Mouse (Mus musculus): ENCODE results near the gene Glrx3.
"Not testable (repeated sequence)": the region's sequence is repeated elsewhere in the genome, so short reads cannot be mapped to it uniquely, and the experiment has no call there.

Glrx3 gene
- long read RNA-seq, experiment 1, transcript Glrx3-201 (11 exons, 1,685 nt), result major isoform, 204 of 222 reads
- long read RNA-seq, experiment 1, partial matches to known transcripts, result 5 of 222 reads
- long read RNA-seq, experiment 1, other reads (novel, unspliced or antisense), result 13 of 222 reads
- long read RNA-seq, experiment 2, transcript Glrx3-201 (11 exons, 1,685 nt), result major isoform, 252 of 268 reads
- long read RNA-seq, experiment 2, partial matches to known transcripts, result 5 of 268 reads
- long read RNA-seq, experiment 2, other reads (novel, unspliced or antisense), result 9 of 268 reads

DNA sequence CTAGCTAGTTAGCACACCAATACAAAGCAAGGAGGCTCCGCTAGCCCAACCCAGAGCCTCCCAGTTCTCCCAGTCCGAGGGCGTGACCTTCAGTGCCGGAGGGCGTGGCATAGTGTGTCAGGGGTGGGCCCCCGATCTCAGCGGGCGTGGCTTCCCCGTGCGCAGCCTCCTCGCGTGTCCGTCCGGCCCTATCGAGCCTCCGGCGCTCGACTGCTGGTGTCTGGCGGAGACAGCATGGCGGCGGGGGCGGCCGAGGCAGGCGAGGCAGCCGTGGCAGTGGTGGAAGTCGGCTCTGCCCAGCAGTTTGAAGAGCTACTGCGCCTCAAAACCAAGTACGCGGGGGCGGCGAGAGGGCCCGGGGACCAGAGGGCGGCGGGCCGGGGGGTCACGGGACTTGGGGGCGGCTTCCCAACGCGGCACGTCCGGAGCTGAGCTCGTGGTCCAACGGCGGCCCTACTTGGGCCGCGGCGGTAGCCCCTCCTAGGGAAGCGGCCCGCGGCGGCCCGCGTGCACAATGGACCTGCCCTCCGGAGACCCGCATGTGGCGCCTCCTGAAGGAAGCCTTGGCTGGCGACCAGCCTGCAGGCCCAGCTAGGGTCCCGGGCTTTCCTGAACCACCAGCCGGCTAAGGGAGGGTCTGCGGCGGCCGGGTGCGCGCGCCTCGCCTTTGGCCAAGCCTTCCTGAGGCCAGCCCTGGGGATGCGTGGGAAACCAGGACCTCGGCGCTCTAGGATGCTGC lies at the start of gene Glrx3:
Glrx3 (plus strand) TSS at position 175 of the 739 bp plus-strand sequence.
- intact Hi-C loops (cut with DNase I), result no loop called here

DNA sequence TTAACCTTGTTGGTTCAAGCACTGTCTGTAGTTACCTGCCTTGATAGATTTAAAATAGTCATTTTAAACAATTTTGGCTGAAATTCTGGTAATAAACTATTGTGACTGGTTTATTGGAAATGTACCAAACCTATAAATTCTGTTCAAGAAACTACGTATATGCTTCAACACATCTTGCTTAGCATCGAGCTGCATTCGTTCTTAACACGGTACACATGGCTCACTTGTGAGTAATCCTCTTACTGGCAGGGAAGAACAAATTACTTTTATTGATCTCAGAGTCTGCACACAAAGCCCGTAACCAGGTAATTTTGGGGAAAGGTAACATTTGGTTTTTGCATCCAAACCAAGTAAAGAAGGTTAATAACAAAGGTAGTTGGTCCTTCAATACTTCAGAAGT lies 49.6 kb upstream of the Glrx3 start:
- intact Hi-C loops (cut with DNase I), result no loop called here

DNA sequence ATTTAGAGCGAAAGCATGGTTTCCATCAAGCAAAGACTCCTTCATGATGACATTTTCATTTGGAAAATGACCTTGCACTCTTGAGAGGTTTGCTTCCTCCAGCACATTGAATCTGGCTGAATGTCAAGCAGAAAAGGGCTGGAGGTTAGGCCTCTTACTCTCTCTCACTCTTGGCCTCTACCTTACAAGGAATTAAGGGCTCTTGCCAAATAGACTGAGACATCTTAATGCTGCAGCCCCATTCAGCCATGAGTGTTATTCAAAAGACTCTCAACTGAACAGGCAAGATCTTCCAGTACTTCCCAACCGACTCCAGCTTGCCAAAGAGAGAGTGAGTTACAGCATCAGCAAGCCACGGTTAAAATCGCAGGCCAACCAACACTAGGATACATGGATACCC lies 42.0 kb upstream of the Glrx3 start:
- intact Hi-C loops (cut with DNase I), result no loop called here

DNA sequence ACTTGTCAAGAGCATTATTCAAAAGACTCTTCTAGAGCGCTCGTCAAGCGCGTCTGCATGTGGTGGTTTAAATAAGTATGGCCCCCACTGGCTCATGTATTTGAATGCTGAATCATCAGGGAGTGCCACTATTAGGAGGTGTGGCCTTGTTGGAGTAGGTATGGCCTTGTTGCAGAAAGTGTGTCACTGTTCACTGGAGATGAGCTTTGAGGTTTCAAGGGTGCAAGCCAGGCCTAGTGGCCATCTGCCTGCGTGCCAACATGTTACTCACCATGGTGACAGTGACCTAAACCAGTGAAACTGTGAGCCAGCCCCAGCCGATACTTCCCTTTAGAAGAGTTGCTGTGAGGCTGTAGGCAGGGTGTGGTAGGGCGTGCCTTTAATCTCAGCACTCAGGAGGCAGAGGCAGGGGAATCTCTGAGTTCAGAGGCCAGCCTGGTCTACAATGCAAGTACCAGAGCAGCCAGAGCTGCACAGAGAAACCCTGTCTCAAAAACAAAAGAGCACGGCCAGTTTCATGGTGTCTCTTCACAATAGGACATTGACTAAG lies 40.0 kb upstream of the Glrx3 start:
- intact Hi-C loops (cut with DNase I), result no loop called here

DNA sequence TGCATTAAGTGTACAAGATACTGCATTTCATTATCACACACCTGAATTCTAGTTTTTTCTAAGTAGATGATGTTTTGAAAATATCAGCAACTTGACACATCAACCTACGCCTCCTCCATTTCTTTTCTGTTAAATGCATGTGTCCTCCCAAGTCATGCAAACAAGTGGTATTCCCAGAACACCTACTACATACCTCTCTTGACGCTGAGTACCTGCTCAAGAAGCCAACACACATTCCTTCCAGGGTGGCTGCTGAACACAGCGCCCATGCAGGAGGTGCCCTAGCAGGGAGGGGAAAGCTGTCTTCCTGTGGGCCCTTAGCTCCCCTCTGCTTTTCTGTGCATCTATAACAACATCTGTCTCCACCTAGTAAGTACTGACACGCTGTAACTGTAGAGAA lies 38.4 kb upstream of the Glrx3 start:
- intact Hi-C loops (cut with DNase I), result no loop called here

DNA sequence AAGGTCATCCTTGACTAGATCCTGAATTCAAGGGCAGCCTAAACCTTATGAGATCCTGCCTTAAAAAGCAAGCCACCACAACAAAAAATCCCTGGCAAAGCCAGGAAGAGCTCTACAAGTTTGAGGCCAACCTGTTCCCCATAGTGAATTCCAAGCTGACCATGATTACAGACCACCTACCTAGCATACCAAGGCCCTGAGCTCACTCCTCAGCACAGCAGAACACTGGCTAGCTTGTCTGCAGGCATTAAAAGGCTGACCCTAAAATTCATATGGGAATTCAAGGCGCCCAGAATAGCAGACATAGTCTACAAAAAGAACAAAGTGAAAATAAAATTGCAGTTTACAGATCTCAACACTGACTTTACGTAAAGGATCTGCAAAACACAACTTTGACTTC lies 33.3 kb upstream of the Glrx3 start:
- intact Hi-C loops (cut with DNase I), result no loop called here

DNA sequence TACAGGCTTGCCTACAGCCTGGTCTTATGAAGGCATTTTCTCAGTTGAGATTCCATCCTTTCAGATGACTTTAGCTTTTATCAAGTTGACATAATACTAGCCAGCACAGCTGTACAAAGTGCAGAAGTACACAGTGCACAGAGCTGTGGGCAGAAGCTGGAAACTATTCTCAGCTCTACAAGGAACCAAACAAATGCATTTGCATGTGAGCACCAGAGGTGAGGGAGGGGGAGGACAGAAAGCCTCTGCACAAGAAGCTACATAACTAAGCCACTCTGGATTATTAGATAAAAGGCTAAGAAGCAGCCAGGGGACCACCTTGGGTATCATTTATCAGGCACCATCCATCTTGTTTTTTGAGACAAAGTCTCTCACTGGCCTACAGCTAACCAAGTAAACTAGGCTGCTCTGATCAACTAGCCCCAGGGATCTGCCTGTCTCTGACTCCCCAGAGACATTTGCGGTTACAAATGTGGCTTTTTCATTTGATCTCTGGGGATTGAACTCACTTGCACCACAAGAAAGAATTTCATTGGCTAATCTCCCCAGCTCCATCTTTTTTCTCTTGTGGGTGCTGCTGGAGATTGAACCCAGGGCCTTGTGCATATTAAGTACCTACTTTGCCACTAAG lies 29.9 kb upstream of the Glrx3 start:
- intact Hi-C loops (cut with DNase I), result no loop called here

DNA sequence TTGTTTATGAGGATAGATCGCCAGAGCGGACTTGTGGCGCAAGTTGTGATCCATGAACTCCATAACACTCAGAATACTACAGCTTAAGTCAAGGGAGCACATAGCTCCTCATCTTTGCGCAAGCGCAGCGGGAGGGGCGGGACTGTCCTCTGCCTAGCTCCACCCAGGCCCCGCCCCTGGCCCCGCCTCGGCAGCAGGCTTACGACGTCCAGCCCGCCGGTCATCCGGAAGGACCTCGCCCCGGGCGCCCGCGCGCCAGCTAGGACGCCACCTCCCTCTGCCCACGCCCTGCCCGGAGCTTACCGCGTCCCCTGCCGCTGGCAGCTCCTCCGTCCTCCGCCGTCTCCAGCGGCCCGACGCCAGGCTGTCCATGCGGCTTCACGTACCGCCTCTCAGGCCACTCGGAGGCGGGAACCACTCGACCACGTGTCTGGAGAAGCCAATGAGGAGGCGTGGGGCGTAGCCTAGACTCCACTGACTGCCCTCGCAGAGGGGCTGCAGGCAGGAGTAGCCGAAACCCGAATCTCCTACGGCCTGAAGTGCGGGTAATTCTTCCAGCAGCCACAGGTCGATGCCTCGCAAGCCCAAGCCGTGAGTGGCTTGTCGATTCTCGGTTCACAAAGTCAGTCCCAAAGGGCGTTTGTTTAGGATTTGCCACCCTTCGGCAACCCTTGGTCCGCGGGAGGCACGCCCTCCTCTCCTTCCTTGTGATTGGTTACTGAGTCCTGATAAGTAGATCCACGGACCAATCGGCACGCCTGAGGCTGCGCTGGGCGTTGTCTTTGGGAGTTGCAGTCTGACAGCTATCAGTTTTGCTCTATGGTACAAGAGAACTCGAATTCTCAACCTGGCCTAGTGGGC lies 26.8 kb upstream of the Glrx3 start, which contains the start of gene 9430038I01Rik:
9430038I01Rik (minus strand) TSS at position 426 of the 861 bp plus-strand sequence.
- intact Hi-C loops (cut with DNase I), result no loop called here

DNA sequence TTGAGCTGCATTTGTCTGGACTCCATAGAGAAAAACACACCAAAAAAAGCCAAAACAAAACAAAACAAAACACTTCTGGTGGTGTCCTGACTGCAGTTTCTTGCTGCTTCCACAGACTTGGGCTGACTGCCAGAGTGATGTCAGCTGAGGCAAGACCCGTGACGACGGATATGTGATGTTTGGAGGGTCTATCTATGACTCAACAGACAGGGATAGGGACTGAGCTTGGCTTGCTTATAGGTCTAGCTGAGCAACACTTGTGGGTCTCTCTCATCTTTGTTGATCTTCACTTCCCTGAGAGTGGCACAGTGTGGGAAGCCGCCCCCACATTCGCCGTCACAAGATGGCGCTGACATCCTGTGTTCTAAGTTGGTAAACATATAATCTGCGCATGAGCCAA lies 22.7 kb upstream of the Glrx3 start:
- intact Hi-C loops (cut with DNase I), result no loop called here

DNA sequence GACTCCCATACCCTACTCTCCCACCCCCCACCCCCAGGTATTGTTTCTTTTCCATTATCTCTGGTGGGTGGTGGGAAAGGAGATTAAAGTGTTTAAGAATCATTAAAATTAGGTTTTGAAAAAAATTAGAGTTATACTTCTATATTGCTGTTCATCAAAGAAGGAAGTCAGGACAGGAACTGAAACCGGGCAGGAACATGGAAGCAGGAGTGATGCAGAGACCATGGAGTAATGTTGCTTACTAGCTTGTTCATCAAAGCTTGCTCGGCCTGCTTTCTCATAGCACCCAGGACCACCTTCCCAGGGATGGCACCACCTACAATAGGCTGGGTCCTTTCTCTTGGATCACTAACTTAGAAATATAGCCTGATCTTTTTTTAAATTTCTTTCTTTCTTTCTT lies 16.9 kb upstream of the Glrx3 start:
- intact Hi-C loops (cut with DNase I), result no loop called here

DNA sequence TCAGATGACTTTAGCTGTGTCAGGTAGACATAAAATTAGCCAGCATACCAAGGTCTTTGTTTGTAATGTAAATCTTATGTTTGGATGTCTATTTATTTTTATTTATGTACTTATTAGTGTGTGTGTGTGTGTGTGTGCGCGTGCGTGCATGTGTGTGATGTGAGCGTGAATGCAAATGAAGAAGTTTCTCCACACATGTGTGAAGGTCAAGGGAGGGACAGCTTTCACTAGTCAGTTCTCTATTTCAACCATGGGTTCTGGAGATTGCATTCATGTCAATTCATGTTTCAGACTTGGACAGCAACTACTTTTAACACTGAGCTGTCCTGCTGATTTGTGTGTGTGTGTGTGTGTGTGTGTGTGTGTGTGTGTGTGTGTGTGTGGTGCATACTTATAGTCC lies 16.2 kb upstream of the Glrx3 start:
- intact Hi-C loops (cut with DNase I), result no loop called here

DNA sequence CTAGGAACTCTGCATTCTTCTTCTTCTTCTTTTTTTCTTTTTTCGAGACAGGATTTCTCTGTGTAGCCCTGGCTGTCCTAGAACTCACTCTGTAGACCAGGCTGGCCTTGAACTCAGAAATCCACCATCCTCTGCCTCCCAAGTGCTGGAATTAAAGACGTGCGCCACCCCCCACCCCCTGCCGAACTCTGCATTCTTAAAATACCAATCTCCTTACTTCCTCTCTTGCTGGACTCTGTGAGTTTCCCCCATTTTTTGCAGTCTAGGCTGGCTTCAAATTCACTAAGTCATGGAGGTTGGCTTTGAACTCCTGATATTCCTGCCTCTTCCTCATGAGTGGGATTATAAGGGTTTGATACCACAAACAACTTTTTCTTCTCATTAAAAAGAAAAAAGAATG lies 10.7 kb upstream of the Glrx3 start:
- intact Hi-C loops (cut with DNase I), result no loop called here

DNA sequence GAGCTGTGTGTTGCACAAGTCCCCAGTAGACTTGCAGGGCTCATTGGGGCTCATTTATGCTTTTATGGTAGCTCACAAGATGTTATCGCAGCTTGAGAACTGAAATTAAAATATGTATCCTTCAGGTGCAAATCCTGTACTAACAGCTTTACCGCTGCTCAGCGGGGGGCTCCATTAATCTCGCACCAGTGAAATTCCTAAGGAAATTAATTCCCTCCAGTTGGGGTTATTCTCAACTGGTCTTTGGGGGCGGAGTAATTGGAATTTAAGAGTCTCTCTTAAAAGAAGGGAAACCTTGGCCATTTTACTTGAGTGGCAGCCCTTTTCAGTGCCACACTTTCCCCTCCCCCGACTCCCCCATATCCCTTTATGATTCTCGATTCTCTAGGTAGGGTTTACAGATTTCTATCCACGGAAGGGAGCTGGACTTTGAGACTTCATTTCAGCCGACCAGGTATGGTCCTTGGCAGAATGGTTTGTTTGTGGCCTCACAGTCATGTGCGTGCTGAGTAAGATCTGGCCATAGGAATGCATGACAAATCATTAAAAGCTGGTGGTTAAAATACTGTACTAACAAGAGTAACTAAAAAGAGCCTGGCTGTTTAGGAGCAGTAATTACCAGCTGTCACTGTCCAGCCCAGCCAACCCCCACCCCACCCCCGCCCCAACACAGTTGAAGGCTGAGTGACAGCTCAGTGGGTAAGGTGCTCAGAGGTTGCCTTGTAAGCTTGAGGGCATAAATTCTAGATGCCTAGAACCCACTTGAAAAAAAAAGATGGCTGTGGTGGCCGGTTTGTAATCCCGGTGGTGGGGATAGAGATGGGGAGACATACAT lies 5.4 kb upstream of the Glrx3 start:
- intact Hi-C loops (cut with DNase I), result no loop called here

DNA sequence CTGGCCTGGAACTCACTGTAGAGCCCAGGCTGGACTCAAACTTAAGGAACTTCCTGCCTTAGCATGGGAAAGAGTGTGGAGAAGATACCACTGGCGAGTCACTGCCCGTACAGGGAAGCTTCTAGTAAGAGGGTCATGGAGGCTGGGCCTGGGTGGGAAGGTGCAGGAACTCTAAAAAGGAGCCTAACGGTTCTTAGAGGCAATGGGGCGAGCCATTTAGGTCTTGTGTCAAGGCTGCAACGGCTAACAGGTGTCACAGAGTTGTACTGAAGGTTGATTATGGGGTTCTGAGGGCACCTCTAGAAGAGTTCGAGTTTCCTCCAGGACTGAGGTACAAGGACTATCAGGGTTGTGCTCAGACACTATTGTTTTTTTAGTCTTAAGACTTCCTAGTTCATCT lies 513 bp upstream of the Glrx3 start:
- intact Hi-C loops (cut with DNase I), result no loop called here

DNA sequence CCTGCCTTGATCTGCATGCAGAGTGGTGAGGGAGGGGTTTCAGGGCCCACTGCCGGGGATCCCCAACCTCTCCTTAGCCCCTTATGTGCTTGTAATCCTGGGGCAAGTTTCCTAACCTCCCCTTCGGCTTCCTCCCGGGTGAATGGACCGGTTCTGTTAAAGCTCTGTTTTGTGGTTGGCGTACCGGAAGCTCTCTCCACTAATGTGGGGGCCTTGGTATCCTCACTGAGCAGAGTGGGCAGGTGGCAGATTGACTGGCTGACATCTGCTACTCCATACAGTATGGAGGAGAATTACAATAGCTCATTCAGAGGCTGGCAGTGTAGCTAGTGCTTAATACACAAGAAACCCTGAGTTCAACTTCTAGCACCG lies 751 bp downstream of the Glrx3 start:
- intact Hi-C loops (cut with DNase I), result no loop called here

DNA sequence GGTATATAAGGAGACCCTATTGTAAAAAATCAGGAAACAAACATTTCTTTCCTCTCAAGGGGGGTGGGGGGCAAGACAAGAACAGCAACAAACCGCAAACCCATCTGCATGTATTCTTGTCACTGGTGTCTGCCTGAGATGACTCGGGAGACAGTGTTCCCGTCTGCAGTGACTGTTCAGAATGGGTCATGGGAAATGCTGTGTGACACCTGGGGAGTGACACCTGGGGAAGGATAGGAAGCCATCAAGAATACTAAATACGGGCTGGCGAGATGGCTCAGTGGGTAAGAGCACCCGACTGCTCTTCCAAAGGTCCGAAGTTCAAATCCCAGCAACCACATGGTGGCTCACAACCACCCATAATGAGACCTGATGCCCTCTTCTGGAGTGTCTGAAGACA lies 1.5 kb downstream of the Glrx3 start:
- intact Hi-C loops (cut with DNase I), result not testable (repeated sequence)

DNA sequence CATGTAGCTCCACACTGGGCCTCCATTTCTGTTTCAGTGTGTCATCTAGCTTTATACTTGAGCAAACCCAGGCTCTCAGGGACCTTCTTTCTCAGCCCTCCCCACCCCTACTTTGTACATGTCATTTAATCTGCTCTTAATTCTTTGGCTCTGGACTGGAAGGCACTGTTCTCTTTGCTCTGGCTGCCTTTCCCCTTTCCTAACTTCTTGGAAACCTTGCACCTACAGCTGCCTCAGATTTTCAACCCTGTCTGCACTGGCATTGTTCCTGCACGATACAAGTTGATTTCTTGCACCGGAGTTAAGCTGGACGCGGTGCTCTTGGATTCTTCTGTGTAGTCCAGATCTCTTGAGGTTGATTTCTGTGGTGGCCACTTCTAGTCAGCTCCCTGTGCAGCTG lies 5.5 kb downstream of the Glrx3 start:
- intact Hi-C loops (cut with DNase I), result no loop called here

DNA sequence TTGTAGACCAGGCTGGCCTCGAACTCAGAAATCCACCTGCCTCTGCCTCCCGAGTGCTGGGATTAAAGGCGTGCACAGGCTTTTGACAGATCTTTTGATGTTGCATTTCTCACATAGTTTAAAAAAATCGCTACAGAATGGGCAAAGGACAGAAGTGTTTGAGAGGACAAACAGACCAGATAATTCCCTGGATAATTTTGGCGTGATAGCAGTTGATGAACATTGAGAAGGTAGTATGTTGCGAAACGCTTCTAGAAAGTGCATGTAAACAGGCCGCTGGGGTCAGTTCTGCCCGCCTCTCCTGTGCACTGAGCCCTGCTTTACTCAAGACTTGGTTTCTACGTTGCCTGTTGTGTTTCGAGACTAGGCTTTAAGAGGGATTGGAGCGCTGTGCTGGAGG lies 7.9 kb downstream of the Glrx3 start:
- intact Hi-C loops (cut with DNase I), result no loop called here

DNA sequence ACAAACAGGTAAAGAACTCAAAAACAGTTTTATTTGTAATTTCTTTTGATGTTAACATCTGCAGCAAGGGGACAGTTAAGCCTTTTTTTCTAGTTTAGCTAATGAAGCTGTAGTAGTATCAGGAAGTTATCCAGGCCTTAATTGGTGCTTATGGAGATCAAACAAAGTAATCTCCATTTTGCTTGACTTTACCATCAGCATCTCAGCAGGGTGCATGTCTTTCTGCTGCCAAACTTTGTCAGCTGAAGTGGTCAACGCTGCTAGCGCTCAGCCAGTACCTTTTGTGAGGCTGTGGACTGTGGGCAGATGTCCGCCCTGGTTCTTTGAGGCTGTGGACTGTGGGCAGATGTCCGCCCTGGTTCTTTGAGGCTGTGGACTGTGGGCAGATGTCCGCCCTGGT lies 24.0 kb downstream of the Glrx3 start:
- intact Hi-C loops (cut with DNase I), result no loop called here

DNA sequence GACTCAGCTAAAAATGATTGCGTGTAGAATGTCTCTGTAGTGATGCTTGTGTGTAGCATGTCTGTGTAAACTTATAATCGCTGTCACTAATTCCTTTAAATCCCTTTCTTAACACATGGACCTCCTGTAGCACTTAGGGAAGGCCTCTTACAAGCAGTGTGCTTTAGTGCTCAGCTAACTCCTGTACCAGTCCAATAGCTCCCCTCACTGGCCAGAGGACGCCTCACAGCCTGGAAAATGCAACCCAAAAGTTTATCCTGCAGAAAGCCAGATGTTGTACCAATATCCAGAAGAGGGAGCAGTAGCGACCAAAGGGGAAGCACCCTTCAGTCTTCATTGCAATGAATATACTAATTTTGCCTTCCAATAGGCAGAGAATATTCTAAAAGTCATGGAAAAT lies 30.8 kb downstream of the Glrx3 start:
- intact Hi-C loops (cut with DNase I), result no loop called here
